Mouse (Mus musculus) stomach, embryonic 15.5 days (tissue): ENCODE results near the gene Yod1. TPM values are rescaled to one million over a fixed set of nuclear protein-coding genes. Genes with fewer than 3 reads are reported as not detected.

ENCODE experiments used
- ATAC-seq: fragments of 200-750 bp; cut with Nextera tagmentation; 2 replicates; pipeline ENCODE4 v1.8.0; 2017; ENCODE audit warnings: low read depth, moderate number of reproducible peaks, moderate TSS enrichment; ENCODE audit not compliant: insufficient read depth, low FRiP score
- H3K27ac ChIP-seq: fragments of 300-500 bp; sonication (generic); 2 replicates; pipeline ENCODE4 v1.5.1; 2015; ENCODE audit warnings: mild to moderate bottlenecking, inconsistent platforms
- H3K27me3 ChIP-seq: fragments of 300-500 bp; sonication (generic); replicated peaks from 2 replicates; pipeline ENCODE4 v1.6.1; 2015; ENCODE audit warnings: inconsistent platforms
- H3K36me3 ChIP-seq: fragments of 300-500 bp; sonication (generic); 2 replicates; pipeline ENCODE4 v1.6.1; 2015; ENCODE audit warnings: inconsistent platforms
- H3K4me1 ChIP-seq: fragments of 300-500 bp; sonication (generic); 2 replicates; pipeline ENCODE4 v1.6.1; 2015; ENCODE audit warnings: inconsistent platforms
- H3K4me2 ChIP-seq: fragments of 300-500 bp; sonication (generic); 2 replicates; pipeline ENCODE4 v1.6.1; 2015; ENCODE audit warnings: mild to moderate bottlenecking, inconsistent platforms
- H3K4me3 ChIP-seq: fragments of 300-500 bp; sonication (generic); replicated peaks from 2 replicates; pipeline ENCODE4 v1.5.1; 2015; ENCODE audit warnings: inconsistent platforms
- H3K9ac ChIP-seq: fragments of 300-500 bp; sonication (generic); 2 replicates; pipeline ENCODE4 v1.6.1; 2015; ENCODE audit warnings: inconsistent platforms
- H3K9me3 ChIP-seq: fragments of 300-500 bp; sonication (generic); 2 replicates; pipeline ENCODE4 v1.6.1; 2016; ENCODE audit warnings: inconsistent platforms
- WGBS: fragments of 180-500 bp; shearing (Covaris S2); methylation state at CpG from one replicate; pipeline ENCODE4 v1.1.7; 2015; 5-methylcytosine and 5-hydroxymethylcytosine counted together
- polyA plus RNA-seq: library from polyadenylated mRNA; unstranded; fragments of >200 nt; fragmentation: Nextera tagmentation; extraction: Ambion mirVana; gene quantifications from 2 replicates; pipeline ENCODE4 v1.2.1, GENCODE M21; 2015

Yod1 gene
- polyA plus RNA-seq, 1 experiment from 2014 or later: 15.1 TPM

DNA sequence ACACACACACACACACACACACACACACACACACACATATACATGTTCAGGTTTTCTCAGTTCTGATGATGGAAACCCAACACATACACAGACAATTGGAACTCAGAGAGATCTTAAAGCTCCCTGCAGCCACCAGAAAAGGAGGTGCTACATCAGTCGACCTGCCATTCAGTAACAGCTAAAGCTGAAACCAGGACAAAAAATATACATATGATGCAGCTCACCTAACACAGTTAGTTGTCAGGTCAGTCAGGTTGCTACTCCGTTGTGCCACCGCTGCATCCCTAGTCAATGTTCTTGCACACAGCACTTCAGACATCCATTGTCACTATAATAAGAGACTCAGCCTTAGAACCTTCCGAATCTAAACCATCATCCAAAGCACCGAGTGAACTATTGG is 27.8 kb downstream of the Yod1 start:
- H3K9me3 ChIP-seq: no peaks in the 10 kb centered on the region
- no peak overlapping the region for H3K4me2 ChIP-seq
- H3K9ac ChIP-seq: no peak overlapping the region
- H3K36me3 ChIP-seq: peaks cover 2% of the 10 kb centered on the region; the same call in 1 of the 2 replicates
- ATAC-seq: no peak
- WGBS: 89% methylated on average over 5 of the region's 5 CpGs
- no peaks in the 10 kb centered on the region for H3K27me3 ChIP-seq
- no peak overlapping the region for H3K27ac ChIP-seq
- no peak overlapping the region for H3K4me3 ChIP-seq
- peaks cover 17% of the 10 kb centered on the region; the same call in 1 of the 2 replicates for H3K4me1 ChIP-seq

DNA sequence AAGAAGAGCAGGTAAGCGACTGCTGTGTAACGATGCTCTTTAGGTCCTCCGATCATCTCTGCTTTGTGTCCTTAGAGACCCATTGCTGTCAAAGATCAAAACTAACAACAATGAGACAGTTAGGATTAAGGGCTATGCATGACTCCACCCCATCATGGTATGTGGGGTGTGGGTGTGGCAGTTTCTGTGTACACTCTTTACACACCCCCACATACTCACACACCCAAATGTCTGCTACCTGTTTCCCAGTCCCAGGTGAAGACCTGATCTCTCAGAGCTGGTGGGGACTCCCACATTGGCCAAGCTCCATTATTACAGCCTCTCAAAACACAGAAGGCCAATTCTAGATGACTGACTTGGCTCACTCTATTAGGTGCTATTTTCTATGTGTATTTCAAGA is 28.5 kb downstream of the Yod1 start:
- no peaks in the 10 kb centered on the region for H3K27me3 ChIP-seq
- WGBS: 87% methylated on average over 3 of the region's 3 CpGs
- ATAC-seq: no peak

DNA sequence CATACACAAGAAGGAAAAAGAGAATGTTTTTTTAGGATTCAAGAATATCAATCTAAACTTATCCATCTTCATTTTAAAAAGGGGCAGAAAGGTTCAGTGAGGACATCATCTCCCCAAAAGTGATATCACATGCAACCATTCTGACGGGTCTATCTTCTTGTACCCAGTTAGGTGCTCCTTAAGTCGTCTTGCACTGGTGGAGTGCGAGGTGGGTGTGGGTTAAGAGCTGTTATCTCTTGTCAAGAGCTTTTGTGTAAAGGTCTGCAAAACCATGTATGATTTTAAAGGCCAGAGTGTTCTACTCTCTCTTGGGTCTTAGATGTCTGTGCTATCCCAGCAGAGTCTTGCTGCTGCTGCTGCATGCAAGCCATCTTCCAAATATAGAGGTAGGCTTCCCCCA is 29.7 kb downstream of the Yod1 start:
- Histone ChIP-seq H3K9ac (no peak overlapping the region), H3K4me3 (no peak overlapping the region), H3K27me3 (no peaks in the 10 kb centered on the region), H3K36me3 (peaks cover 2% of the 10 kb centered on the region; the same call in 1 of the 2 replicates), H3K4me2 (no peak overlapping the region), H3K27ac (no peak overlapping the region), H3K4me1 (peaks cover 5% of the 10 kb centered on the region; the same call in 1 of the 2 replicates), H3K9me3 (no peaks in the 10 kb centered on the region)
- no peak for ATAC-seq
- 73% methylated on average over 3 of the region's 3 CpGs for WGBS

More for the DNA sequence above, 28.5 kb downstream of the Yod1 start:
- Histone ChIP-seq H3K4me2 (no peak overlapping the region), H3K9me3 (no peaks in the 10 kb centered on the region), H3K27ac (no peak overlapping the region), H3K4me3 (no peak overlapping the region), H3K4me1 (peaks cover 13% of the 10 kb centered on the region; the same call in 1 of the 2 replicates), H3K9ac (no peak overlapping the region), H3K36me3 (peaks cover 2% of the 10 kb centered on the region; the same call in 1 of the 2 replicates)

GRCm38 (mm10) chr1:130759689-130760088 is 42.6 kb downstream of the Yod1 start:
- no peaks in the 10 kb centered on the region for H3K27me3 ChIP-seq
- no peaks in the 10 kb centered on the region for H3K36me3 ChIP-seq
- H3K4me3 ChIP-seq: no peak overlapping the region
- WGBS: 58% methylated on average over 9 of the region's 9 CpGs
- no peaks in the 10 kb centered on the region for H3K9me3 ChIP-seq
- H3K4me1 ChIP-seq: no peaks in the 10 kb centered on the region
- H3K27ac ChIP-seq: no peak overlapping the region
- no peak for ATAC-seq
- H3K9ac ChIP-seq: no peak overlapping the region
- H3K4me2 ChIP-seq: no peak overlapping the region

- WGBS: 62% methylated on average over 1 of the region's 1 CpGs
- H3K4me3 ChIP-seq: no peak overlapping the region
- no peak overlapping the region for H3K27ac ChIP-seq
- no peak for ATAC-seq
- H3K9ac ChIP-seq: no peak overlapping the region
- H3K36me3 ChIP-seq: no peaks in the 10 kb centered on the region
- H3K27me3 ChIP-seq: no peaks in the 10 kb centered on the region
- no peak overlapping the region for H3K4me2 ChIP-seq
- no peaks in the 10 kb centered on the region for H3K9me3 ChIP-seq
- no peaks in the 10 kb centered on the region for H3K4me1 ChIP-seq
Measured at GRCm38 (mm10) chr1:130761597-130761996, 44.5 kb downstream of the Yod1 start.

DNA sequence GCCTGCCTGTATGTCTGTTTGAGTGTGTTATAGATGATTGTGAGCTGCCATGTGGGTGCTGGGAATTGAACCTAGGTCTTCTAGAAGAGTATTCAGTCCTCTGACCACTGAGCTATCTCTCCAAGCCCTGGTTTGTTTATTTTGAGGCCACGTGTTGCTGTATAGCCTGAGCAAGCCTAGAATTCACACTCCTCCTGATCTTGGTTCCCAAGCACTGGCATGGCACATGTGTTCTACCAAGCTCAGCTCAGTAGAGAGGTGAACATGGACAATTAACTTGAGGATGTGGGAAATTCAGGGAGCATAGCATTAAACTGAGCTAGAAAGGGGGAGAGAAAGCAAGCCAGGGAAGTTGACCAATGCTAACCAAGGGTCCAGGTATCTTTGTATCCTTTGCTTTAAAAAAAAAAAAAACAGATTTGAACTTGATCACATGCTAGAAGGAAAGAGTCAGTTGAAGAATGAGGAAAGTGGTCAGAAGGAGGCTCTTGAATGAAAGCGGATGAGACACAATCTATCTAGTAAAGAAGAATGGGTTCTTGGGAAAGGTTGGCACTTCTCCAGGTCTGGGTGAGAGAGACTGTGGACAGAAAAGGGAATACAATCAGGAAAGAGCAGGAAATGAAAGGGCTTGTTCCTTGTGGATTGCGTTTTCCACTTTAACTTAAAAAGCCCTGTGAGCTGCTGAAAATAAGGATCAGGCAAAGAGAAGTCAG is 45.1 kb downstream of the Yod1 start:
- H3K27ac ChIP-seq: no peak overlapping the region
- no peak for ATAC-seq
- no peak overlapping the region for H3K9ac ChIP-seq
- no peaks in the 10 kb centered on the region for H3K27me3 ChIP-seq
- H3K36me3 ChIP-seq: no peaks in the 10 kb centered on the region
- H3K4me2 ChIP-seq: no peak overlapping the region
- WGBS: 79% methylated on average over 3 of the region's 3 CpGs
- H3K4me3 ChIP-seq: no peak overlapping the region
- no peaks in the 10 kb centered on the region for H3K9me3 ChIP-seq
- H3K4me1 ChIP-seq: no peaks in the 10 kb centered on the region

- ATAC-seq: peak; percentile 91
- WGBS: 59% methylated on average over 12 of the region's 12 CpGs
- Histone ChIP-seq H3K27ac (peak overlapping the region; percentile 82), H3K9me3 (no peaks in the 10 kb centered on the region), H3K4me2 (peak overlapping the region; percentile 32; the same call in 1 of the 2 replicates), H3K4me3 (no peak overlapping the region), H3K4me1 (no peaks in the 10 kb centered on the region), H3K36me3 (no peaks in the 10 kb centered on the region), H3K27me3 (no peaks in the 10 kb centered on the region), H3K9ac (no peak overlapping the region)
Measured at GRCm38 (mm10) chr1:130764027-130764461, 46.9 kb downstream of the Yod1 start.

DNA sequence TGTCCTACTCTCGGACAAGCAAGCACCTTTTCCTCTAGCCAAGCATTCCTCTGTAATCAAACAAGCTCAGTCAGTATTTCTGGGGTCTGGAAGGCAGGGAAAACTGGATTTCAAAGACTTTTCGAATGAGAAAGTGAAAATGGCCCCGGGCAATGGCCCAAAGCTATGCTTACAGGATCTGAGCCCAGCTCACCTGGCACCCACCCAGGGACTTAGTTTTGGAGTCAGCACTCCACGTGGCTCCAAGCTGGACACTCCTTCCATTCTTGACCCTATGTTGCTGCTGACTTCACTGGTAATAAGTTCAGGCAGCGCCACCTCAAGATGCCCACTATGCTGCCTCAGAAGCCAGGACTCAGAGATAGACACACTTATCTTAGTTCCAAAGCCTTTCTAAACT is 49.9 kb downstream of the Yod1 start:
- ATAC-seq: no peak
- WGBS: 80% methylated on average over 5 of the region's 5 CpGs
- no peaks in the 10 kb centered on the region for H3K36me3 ChIP-seq

GRCm38 (mm10) chr1:130769925-130770324 is 52.8 kb downstream of the Yod1 start:
- Histone ChIP-seq H3K9me3 (no peaks in the 10 kb centered on the region), H3K27me3 (no peaks in the 10 kb centered on the region), H3K9ac (no peak overlapping the region), H3K4me2 (no peak overlapping the region), H3K27ac (peak overlapping the region; percentile 55), H3K4me1 (no peaks in the 10 kb centered on the region), H3K4me3 (no peak overlapping the region), H3K36me3 (no peaks in the 10 kb centered on the region)
- WGBS: 74% methylated on average over 2 of the region's 2 CpGs
- ATAC-seq: no peak

More for the DNA sequence above, 49.9 kb downstream of the Yod1 start:
- Histone ChIP-seq H3K4me3 (no peak overlapping the region), H3K9me3 (no peaks in the 10 kb centered on the region), H3K4me1 (no peaks in the 10 kb centered on the region), H3K9ac (no peak overlapping the region), H3K4me2 (no peak overlapping the region), H3K27ac (no peak overlapping the region), H3K27me3 (no peaks in the 10 kb centered on the region)

GRCm38 (mm10) chr1:130770487-130770886 is 53.4 kb downstream of the Yod1 start:
- H3K9me3 ChIP-seq: no peaks in the 10 kb centered on the region
- no peaks in the 10 kb centered on the region for H3K4me1 ChIP-seq
- H3K4me2 ChIP-seq: no peak overlapping the region
- WGBS: 77% methylated on average over 4 of the region's 4 CpGs
- H3K4me3 ChIP-seq: no peak overlapping the region
- H3K9ac ChIP-seq: no peak overlapping the region
- ATAC-seq: peak; percentile 70; the same call in 1 of the 2 replicates
- H3K27ac ChIP-seq: peak overlapping the region; percentile 55
- H3K27me3 ChIP-seq: no peaks in the 10 kb centered on the region
- H3K36me3 ChIP-seq: no peaks in the 10 kb centered on the region

DNA sequence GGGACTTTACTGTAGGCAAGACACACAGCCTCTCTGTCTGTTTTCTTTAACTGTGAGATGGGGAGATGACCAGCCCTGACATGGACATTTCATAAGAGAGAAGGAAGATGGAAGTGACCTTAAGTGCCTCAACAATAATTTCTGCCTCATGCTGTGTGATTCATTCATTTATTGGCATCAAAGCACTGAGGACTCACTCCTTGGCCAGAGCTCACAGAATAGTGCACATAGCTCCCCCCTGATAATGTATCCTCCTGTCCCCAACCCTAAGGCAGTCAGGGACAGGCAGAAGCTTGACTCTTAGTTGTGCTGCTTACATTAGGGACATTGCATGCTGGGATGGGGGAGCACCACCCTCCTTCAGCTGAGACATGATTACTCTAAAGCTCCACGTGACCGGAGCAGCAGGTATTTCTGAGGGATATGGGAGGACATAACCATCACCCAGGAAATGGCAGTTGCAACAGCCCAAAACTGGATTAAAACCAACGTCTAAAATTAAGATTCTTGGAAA is 53.9 kb downstream of the Yod1 start:
- no peak for ATAC-seq
- WGBS: 69% methylated on average over 3 of the region's 3 CpGs
- Histone ChIP-seq H3K9me3 (no peaks in the 10 kb centered on the region), H3K27ac (peak overlapping the region; percentile 16; the same call in 1 of the 2 replicates), H3K27me3 (no peaks in the 10 kb centered on the region), H3K36me3 (no peaks in the 10 kb centered on the region), H3K9ac (no peak overlapping the region), H3K4me1 (no peaks in the 10 kb centered on the region), H3K4me2 (no peak overlapping the region), H3K4me3 (no peak overlapping the region)
